Mouse (Mus musculus) adipocyte (in vitro differentiated cells): ENCODE results near the gene C6.

Experiments used
- DNase-seq: peaks from one replicate; pipeline ENCODE4 v3.0.0-alpha.2; 2016; ENCODE audit warnings: low spot score

Gene C6

GRCm38 (mm10) chr15:4726830-4727310 lies at the start of gene C6:
TSS of gene C6 (plus strand) at chr15:4727175.
- DNase-seq, result no peak

DNA sequence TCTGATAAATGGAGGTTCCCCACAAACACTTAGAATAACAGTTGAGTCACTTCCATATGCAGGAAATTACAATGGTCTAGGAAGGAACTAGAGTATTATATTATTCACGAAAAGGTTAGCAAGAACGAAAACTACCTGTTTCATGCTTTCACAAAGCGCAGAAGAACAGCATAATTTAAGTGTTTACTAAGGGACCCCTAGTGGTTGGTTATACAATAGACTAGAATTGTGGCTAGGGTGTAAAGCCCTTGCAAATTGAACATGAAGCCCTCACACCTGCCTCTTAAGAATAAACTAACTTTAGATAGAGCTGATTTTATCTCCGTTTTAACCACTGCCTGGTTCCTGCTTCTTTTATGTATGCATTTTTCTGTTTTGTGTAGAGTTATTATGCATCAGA lies 29.4 kb upstream of the C6 start:
- no peak for DNase-seq

DNA sequence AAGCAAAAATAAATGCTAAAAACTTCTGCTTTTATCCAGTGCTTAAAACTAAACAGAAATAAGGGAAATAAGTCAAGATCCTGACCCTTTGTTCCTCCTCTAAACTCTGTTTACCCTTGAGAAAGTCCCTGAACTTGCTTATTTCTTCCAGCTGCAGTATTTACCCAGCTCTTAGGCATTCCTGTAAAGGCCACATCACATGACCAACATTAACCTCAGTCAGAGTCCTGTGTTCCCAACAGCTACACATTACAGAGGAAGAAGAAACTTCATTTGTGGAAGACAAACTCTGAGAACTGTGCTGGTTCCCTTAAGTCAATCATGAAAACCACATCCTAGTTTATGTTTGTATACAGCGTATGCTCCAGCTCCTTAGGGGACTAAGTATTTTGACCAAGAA lies 7.2 kb downstream of the C6 start:
- no peak for DNase-seq

GRCm38 (mm10) chr15:4734996-4735609 lies 8.1 kb downstream of the C6 start:
- DNase-seq, result no peak

DNA sequence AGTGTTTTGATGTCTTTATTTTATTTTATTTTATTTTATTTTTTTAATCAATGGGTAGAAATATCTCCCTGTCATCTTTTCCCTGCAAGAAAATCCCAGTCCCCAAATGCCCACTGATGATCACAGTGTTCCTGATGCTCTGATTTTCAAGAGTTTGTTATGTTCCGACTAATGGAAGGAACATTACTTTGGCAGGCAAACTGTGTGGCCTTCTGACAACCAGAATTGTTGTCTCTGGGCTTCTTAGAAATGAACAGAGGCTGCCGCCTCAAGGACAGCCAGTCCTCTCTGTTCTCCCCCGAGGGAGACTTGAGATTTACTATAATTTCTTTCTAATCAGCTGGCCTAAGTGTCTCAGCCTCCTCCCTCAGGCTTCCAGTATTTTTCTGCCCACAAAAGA lies 20.7 kb downstream of the C6 start:
- DNase-seq, result no peak

DNA sequence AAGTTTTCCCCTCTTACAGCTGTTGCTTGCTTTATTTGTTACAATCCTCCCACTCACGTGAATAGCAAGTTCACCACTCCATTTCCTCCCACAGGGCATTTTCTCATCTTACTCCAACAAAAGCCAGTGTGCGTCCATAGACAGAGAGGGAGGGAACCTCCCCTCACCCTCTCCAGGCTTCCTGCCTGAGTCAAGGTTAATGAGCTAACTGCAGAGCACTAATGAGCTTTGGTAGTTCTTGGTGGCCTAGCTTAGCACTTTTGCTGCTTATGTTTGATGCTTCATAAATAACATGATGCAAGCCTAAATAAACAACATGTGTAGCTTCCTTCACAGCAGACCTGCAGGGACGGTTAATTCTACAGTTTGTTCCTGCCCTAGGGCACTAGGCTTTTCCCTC lies 63.4 kb downstream of the C6 start:
- DNase-seq, result no peak

DNA sequence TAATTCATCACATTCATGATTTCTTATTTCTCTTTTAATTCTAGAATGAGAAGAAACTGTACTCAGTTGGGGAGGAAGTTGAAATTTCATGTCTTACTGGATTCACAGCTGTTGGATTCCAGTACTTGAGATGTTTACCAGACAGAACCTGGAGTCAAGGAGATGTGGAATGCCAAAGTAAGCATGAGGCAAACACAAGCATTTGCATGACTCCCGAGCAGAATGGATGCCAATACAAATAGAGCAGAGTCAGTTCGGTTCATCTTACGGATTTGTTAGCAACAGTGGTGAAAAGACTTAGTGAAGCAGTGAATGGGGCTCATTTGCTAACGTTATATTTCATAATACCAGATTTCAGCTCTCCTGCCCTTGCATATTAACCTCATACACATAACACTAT lies 69.9 kb downstream of the C6 start:
- no peak for DNase-seq

- no peak for DNase-seq
These were observed 77.3 kb downstream of the C6 start for GRCm38 (mm10) chr15:4804256-4804655.

GRCm38 (mm10) chr15:4808131-4808530 lies 81.2 kb downstream of the C6 start:
- DNase-seq, result no peak

DNA sequence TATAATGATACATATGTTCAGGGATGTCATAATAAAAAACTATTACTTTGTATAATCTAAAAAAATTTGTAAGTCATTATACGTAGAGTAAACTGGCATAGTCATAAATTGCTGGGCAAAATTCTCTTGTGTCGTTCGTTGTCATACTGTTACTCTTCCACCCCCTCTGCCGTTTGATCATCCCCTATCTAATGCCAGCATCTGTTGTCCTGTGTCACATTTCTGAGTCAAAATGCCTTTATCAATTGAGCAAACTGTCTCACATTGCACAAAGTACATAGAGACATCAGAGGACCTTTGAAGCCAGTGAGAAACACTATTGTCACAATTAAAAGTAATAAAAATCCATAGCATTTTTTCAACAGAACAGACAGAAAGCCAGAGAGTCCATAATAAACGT lies 88.0 kb downstream of the C6 start:
- no peak for DNase-seq

DNA sequence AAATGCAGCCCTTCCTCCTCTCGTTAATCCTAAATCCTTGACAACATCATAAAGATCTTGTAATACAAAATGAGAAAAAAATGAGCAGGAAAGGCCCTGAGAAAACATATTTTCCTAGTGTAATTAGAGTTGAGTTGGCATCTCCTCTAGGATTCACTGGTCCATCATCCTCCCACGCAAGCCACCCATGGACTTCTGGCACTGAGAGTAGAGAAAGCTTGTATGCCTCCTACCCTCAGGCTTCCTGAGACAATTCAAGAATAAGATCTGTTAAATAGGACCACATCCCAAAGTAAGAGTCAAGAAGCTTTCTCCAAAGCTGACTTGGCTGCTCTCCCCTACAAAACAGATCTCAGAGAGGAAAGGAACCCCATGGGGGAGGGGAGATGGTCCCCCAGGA lies 88.7 kb downstream of the C6 start:
- no peak for DNase-seq

- no peak for DNase-seq
These were observed 89.9 kb downstream of the C6 start for GRCm38 (mm10) chr15:4816752-4817493.

GRCm38 (mm10) chr15:4818437-4818836 lies 91.5 kb downstream of the C6 start:
- no peak for DNase-seq

DNA sequence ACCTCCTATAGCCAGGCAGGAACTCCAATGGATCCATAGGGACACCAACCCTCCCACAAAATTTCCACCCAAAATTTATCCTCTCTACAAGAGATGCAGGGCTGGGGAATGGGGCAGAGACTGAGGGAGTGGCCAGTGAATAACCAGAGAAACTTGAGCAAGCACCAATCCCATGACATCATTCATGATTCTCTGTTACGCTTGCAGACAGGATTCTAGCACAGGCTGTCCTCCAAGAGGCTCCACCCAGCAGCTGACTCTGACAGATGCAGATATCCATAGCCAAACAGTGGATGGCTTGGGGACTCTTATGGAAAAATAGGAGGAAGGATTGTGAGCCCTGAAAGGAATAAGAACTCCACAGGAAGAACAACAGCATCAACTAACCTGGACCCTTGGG lies 94.2 kb downstream of the C6 start:
- DNase-seq, result no peak

- DNase-seq, result no peak
These were observed 94.8 kb downstream of the C6 start for GRCm38 (mm10) chr15:4821824-4822223.

DNA sequence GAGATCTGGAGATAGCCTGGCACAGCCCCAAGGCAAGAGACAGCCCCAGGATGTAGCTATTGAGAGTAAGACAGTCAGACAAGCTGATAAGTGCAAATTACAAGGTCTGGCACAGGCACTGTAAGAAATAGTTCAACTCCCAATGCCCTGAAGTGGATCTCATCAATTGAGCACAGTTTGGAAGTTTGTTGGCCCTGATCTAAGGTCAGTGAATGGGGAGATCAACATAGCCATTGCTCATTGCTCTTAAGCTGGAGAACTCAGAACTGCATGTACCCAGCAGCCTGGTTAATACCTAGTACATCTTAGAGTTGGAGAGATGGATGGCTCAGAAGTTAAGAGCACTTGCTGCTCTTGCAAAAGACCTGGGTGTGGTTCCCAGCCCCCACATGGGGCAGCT lies 100.8 kb downstream of the C6 start:
- no peak for DNase-seq

DNA sequence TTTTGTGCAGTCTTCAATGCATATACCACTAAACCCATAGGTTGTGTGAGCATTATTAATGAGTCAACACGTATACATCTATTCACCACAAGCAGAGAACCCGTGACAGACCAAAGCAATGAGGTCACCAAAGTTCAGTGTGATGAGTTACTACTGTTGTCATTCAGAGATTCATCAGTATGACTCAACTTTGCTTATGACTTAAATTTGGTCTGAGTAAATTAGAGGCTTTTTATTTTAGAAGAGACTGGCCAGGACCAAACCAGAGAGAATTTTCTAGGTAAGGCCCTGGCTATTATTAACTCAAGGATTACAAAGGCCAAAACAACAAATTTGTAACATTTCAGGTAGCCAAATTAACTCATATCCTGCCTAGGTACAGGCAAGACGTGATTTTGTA lies 109.4 kb downstream of the C6 start:
- DNase-seq, result no peak

DNA sequence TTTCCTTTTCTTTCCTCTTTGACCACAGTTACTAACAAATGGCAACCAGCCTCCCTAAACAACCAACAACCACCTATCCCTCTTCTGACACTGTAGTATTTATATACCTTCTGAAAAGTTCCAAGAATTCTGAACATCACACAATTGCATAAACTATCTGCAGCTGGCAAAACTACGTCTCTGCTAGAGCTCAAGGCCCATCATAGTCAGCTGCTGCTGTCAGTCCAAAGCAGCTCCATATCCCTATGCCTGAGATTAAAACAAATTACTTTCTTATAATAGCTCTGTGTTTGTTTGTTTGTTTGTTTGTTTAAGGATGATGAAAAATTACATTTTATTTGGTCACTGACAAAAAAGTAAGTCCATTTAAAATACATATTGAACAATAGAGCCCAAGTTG lies 123.0 kb downstream of the C6 start:
- DNase-seq, result no peak
